Mouse (Mus musculus) kidney, embryonic 14.5 days (tissue): ENCODE data around the gene Sppl3. TPM values are rescaled to one million over a fixed set of nuclear protein-coding genes. Genes with fewer than 3 reads are reported as not detected.

Experiments used
- ATAC-seq: fragments of 200-750 bp; cut with Nextera tagmentation; 2 replicates; pipeline ENCODE4 v1.8.0; 2017; ENCODE audit warnings: moderate number of reproducible peaks, mild to moderate bottlenecking, moderate TSS enrichment, moderate library complexity; ENCODE audit not compliant: low FRiP score, low TSS enrichment
- H3K27ac ChIP-seq: fragments of 300-500 bp; sonication (generic); 2 replicates; pipeline ENCODE4 v1.5.1; 2014; ENCODE audit warnings: low read depth, mild to moderate bottlenecking, low read length, moderate library complexity, mixed read lengths
- H3K27me3 ChIP-seq: fragments of 300-500 bp; sonication (generic); 2 replicates; pipeline ENCODE4 v1.6.1; 2014; ENCODE audit warnings: mild to moderate bottlenecking, low read length; ENCODE audit not compliant: control insufficient read depth, insufficient read depth
- H3K36me3 ChIP-seq: fragments of 300-500 bp; sonication (generic); 2 replicates; pipeline ENCODE4 v1.6.1; 2014; ENCODE audit warnings: low read length, mixed read lengths; ENCODE audit not compliant: control insufficient read depth, insufficient read depth
- H3K4me1 ChIP-seq: fragments of 300-500 bp; sonication (generic); 2 replicates; pipeline ENCODE4 v1.6.1; 2014; ENCODE audit warnings: low read length, mixed read lengths; ENCODE audit not compliant: control insufficient read depth, insufficient read depth
- H3K4me2 ChIP-seq: fragments of 300-500 bp; sonication (generic); replicated peaks from 2 replicates; pipeline ENCODE4 v1.6.1; 2014; ENCODE audit warnings: low read depth, mild to moderate bottlenecking, low read length
- H3K4me3 ChIP-seq: fragments of 300-500 bp; sonication (generic); 2 replicates; pipeline ENCODE4 v1.5.1; 2014; ENCODE audit warnings: mild to moderate bottlenecking, low read length
- H3K9ac ChIP-seq: fragments of 300-500 bp; sonication (generic); 2 replicates; pipeline ENCODE4 v1.6.1; 2014; ENCODE audit warnings: low read depth, mild to moderate bottlenecking, low read length, moderate library complexity
- H3K9me3 ChIP-seq: fragments of 300-500 bp; sonication (generic); 2 replicates; pipeline ENCODE4 v1.6.1; 2016; ENCODE audit warnings: low read length; ENCODE audit not compliant: control insufficient read depth
- WGBS: fragments of 180-500 bp; shearing (Covaris S2); extraction: QIAGEN DNeasy Blood & Tissue Kit; methylation state at CpG from one replicate; pipeline ENCODE4 v1.1.7; 2014; 5-methylcytosine and 5-hydroxymethylcytosine counted together
- polyA plus RNA-seq: library from polyadenylated mRNA; unstranded; fragments of >200 nt; fragmentation: Nextera tagmentation; extraction: Ambion mirVana; gene quantifications from 2 replicates; pipeline ENCODE4 v1.2.1, GENCODE M21; 2014

Gene Sppl3
- polyA plus RNA-seq, 1 experiment from 2014 or later, result 23.9 TPM

- Histone ChIP-seq H3K4me3 (no peak overlapping the region), H3K36me3 (no peaks in the 10 kb centered on the region), H3K9ac (no peak overlapping the region), H3K9me3 (no peaks in the 10 kb centered on the region), H3K27ac (no peak overlapping the region), H3K4me1 (peaks cover 31% of the 10 kb centered on the region), H3K27me3 (no peaks in the 10 kb centered on the region), H3K4me2 (no peak overlapping the region)
- no peak for ATAC-seq
- WGBS, result 77% methylated on average over 6 of the region's 6 CpGs
These were observed 44.5 kb downstream of the Sppl3 start for GRCm38 (mm10) chr5:115055418-115055817.

GRCm38 (mm10) chr5:115057153-115057552 is 46.2 kb downstream of the Sppl3 start:
- no peaks in the 10 kb centered on the region for H3K36me3 ChIP-seq

GRCm38 (mm10) chr5:115058584-115059297 is 47.8 kb downstream of the Sppl3 start:
- 75% methylated on average over 7 of the region's 7 CpGs for whole genome bisulfite sequencing

More at GRCm38 (mm10) chr5:115057153-115057552, 46.2 kb downstream of the Sppl3 start:
- Histone ChIP-seq H3K9ac (no peak overlapping the region), H3K27me3 (no peaks in the 10 kb centered on the region), H3K9me3 (no peaks in the 10 kb centered on the region), H3K4me1 (peaks cover 18% of the 10 kb centered on the region), H3K4me2 (no peak overlapping the region), H3K27ac (no peak overlapping the region), H3K4me3 (no peak overlapping the region)
- ATAC-seq, result no peak
- 90% methylated on average over 4 of the region's 4 CpGs for WGBS

GRCm38 (mm10) chr5:115060067-115060695 is 49.2 kb downstream of the Sppl3 start:
- Histone ChIP-seq H3K4me1 (no peaks in the 10 kb centered on the region), H3K27me3 (no peaks in the 10 kb centered on the region), H3K9ac (no peak overlapping the region), H3K9me3 (no peaks in the 10 kb centered on the region), H3K27ac (no peak overlapping the region), H3K4me2 (no peak overlapping the region), H3K4me3 (no peak overlapping the region), H3K36me3 (peaks cover 12% of the 10 kb centered on the region; the same call in 1 of the 2 replicates)
- no peak for ATAC-seq
- 85% methylated on average over 8 of the region's 8 CpGs for WGBS

More at GRCm38 (mm10) chr5:115058584-115059297, 47.8 kb downstream of the Sppl3 start:
- no peak for ATAC-seq
- Histone ChIP-seq H3K27ac (no peak overlapping the region; the same call in 1 of the 2 replicates), H3K36me3 (peaks cover 5% of the 10 kb centered on the region; the same call in 1 of the 2 replicates), H3K4me3 (no peak overlapping the region), H3K9ac (no peak overlapping the region), H3K4me2 (no peak overlapping the region), H3K27me3 (no peaks in the 10 kb centered on the region), H3K4me1 (peaks cover 4% of the 10 kb centered on the region; the same call in 1 of the 2 replicates), H3K9me3 (no peaks in the 10 kb centered on the region)

GRCm38 (mm10) chr5:115060977-115061376 is 50.0 kb downstream of the Sppl3 start:
- ATAC-seq, result no peak
- WGBS, result 89% methylated on average over 3 of the region's 3 CpGs

GRCm38 (mm10) chr5:115062566-115062965 is 51.6 kb downstream of the Sppl3 start:
- no peaks in the 10 kb centered on the region for H3K4me1 ChIP-seq
- no peaks in the 10 kb centered on the region for H3K9me3 ChIP-seq
- no peaks in the 10 kb centered on the region for H3K27me3 ChIP-seq
- no peak overlapping the region for H3K9ac ChIP-seq
- ATAC-seq, result no peak
- no peak overlapping the region for H3K4me3 ChIP-seq
- peaks cover 12% of the 10 kb centered on the region; the same call in 1 of the 2 replicates for H3K36me3 ChIP-seq
- H3K4me2 ChIP-seq, result no peak overlapping the region
- WGBS, result 100% methylated on average over 1 of the region's 1 CpGs
- H3K27ac ChIP-seq, result no peak overlapping the region

More at GRCm38 (mm10) chr5:115060977-115061376, 50.0 kb downstream of the Sppl3 start:
- Histone ChIP-seq H3K4me3 (no peak overlapping the region), H3K9ac (no peak overlapping the region), H3K4me1 (no peaks in the 10 kb centered on the region), H3K27me3 (no peaks in the 10 kb centered on the region), H3K9me3 (no peaks in the 10 kb centered on the region), H3K36me3 (peaks cover 12% of the 10 kb centered on the region; the same call in 1 of the 2 replicates), H3K4me2 (no peak overlapping the region), H3K27ac (no peak overlapping the region)

GRCm38 (mm10) chr5:115063391-115063790 is 52.5 kb downstream of the Sppl3 start:
- H3K27me3 ChIP-seq, result no peaks in the 10 kb centered on the region
- no peak overlapping the region for H3K4me2 ChIP-seq
- H3K36me3 ChIP-seq, result peaks cover 12% of the 10 kb centered on the region; the same call in 1 of the 2 replicates
- WGBS, result 89% methylated on average over 7 of the region's 7 CpGs
- no peak overlapping the region for H3K27ac ChIP-seq
- no peaks in the 10 kb centered on the region for H3K4me1 ChIP-seq
- H3K4me3 ChIP-seq, result no peak overlapping the region
- no peak for ATAC-seq
- no peaks in the 10 kb centered on the region for H3K9me3 ChIP-seq
- H3K9ac ChIP-seq, result no peak overlapping the region

- Histone ChIP-seq H3K36me3 (peaks cover 12% of the 10 kb centered on the region; the same call in 1 of the 2 replicates), H3K4me1 (peaks cover 13% of the 10 kb centered on the region), H3K4me2 (no peak overlapping the region), H3K9ac (no peak overlapping the region), H3K27me3 (no peaks in the 10 kb centered on the region), H3K4me3 (no peak overlapping the region), H3K9me3 (no peaks in the 10 kb centered on the region), H3K27ac (no peak overlapping the region)
- ATAC-seq, result no peak
- 76% methylated on average over 4 of the region's 4 CpGs for WGBS
These were observed 55.3 kb downstream of the Sppl3 start for GRCm38 (mm10) chr5:115066245-115066644.
